Mouse (Mus musculus): ENCODE data around the gene Fnbp1. TPM values are rescaled to one million over a fixed set of nuclear protein-coding genes. Genes with fewer than 3 reads are reported as not detected.

Gene Fnbp1
- total RNA-seq, 2 experiments from 2014 or later = 20.9 to 44.8 TPM

DNA sequence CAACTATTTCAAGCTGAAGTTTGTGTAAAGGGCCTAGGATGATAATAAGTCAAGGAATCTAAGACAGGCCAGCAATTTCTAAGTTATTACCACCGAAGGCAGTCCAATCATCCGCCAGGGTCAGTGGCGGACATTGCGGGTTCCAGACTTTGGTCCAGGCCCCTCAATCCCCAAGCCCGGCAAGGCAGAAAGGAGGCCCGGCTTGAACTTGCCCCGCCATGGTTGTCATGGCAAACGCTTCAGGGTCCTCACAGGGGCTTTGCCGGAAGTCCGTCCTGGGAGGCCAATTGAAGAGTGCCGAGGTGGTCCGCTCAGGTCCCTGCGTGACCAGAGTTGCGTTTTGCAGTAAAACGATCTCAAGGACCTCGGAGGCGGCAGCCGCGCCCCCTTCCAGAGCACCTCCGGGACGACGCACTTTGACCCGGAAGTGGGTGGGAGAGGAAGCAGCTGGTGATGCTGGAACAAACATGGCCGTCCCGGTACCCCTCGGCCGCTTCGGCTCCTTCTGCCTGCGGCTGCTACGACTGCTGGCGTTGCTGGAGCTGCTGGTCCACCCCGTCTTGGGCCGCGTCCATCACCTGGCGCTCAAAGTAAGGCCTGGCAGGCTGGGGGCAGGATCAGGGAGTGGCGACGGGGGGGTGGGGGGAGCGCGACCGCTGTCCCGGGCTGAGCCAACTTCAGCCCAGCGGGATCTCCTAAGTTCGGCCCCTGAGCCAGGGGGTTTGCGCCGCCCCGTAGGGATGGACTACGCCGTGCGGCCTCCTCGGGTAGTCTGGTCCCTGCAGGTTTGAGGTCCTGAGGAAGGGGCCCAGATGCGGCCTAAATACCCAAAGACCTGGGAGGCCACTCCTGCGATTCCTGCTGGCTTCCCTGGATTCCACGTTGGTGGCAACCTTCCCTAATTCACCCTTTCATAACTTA, 10.3 kb upstream of the Fnbp1 start, which contains the start of gene Gpr107:
Gene Gpr107 (plus strand): TSS at position 425 of the 921 bp plus-strand sequence.
- peak; percentile 89 for ATAC-seq (replicated peaks; ENCODE audit: poor library complexity)

DNA sequence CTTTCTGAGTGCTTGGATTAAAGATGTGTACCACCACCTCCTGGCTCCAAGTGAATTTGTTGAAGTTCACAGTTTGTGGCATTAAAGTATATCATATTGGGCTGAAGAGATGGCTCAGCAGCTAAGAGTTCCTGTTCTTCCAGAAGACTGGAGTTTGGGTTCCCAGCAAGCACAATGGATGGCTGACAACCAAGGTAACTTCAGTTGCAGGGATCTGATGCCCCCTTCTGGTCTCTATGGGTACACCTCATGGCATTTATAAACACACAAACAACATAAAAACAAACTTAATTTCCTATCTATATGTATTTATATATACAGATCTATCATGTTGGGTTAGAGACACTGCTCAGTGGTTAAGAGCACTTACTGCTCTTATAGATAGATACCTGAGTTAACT, 9.0 kb upstream of the Fnbp1 start:
- peak; percentile 69 for ATAC-seq (replicated peaks; ENCODE audit: poor library complexity)

DNA sequence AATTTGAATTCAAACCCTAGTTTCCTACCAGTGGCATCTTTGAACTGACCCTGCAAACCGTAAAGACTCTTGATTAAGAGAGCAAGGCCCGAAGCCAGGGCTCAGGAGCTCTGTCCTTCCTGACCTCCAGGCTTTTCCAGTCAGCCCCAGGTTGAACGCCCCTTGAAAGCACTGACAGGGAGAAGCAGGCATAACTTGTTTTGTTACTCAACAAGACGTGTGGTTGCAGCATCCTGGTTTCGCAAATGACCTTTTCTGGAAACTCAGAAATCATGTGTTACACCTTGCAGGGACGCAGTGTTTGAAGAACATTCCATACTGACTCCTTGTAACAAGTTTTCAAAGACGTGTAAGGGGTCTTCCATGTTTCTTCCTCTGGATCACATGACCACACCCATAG, 5.2 kb upstream of the Fnbp1 start:
- peak; percentile 22; the same call in 1 of the 2 replicates for ATAC-seq (replicated peaks; ENCODE audit: poor library complexity)

DNA sequence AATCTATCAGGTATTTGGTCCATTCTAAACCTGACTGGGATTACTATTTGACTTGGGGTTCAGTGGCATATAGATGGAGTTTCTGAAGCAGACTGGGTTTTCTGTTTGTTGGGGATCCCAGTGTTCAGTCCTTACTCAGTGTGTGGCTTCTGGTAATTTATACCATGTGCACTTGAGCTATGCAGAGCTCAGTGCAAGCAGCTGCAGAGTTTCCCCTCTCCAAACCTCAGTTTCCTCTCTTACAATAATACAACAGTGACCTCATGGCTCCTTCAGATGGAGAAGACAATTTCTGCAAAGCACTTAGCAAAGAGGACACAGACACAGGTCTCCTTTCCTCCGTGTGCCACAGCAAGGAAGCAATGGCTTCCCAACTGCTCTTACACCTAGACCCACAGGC, 3.1 kb upstream of the Fnbp1 start:
- 0 out of 2 replicates have a peak, but pooled peaks have one; percentile 12 for ATAC-seq (replicated peaks; ENCODE audit: poor library complexity)

GRCm38 (mm10) chr2:31143768-31144695, 2.2 kb upstream of the Fnbp1 start:
- no peak for ATAC-seq (replicated peaks; ENCODE audit: poor library complexity)

- ATAC-seq (replicated peaks; ENCODE audit: poor library complexity) = peak; percentile 27; the same call in 1 of the 2 replicates
Observed at GRCm38 (mm10) chr2:31143326-31143725, 1.5 kb upstream of the Fnbp1 start.

DNA sequence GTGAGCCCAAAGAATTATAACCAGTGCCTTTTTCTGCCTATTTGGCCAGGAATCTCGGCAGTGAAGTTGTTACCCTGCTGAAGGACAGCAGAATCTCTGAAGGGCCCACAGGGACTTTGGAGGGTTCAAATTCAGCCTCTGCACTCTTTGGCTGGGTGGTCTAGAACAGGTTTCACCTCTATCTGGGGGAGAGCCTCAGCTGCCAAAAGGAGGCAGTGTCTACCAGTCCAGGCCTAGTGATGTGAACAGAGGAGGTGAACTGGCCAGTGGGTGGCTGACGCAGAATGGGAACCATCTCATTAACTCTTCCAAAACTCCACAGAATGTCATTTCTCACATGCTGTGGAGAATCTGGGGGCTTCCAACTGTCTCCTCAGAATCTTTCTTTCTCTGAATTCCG, 697 bp upstream of the Fnbp1 start:
- no peak for ATAC-seq (replicated peaks; ENCODE audit: poor library complexity)

- ATAC-seq (replicated peaks; ENCODE audit: poor library complexity) = no peak
Observed at GRCm38 (mm10) chr2:31141074-31141866, 538 bp downstream of the Fnbp1 start.

GRCm38 (mm10) chr2:31140772-31141073, 1.1 kb downstream of the Fnbp1 start:
- no peak for ATAC-seq (replicated peaks; ENCODE audit: poor library complexity)

- no peak for ATAC-seq (replicated peaks; ENCODE audit: poor library complexity)
Observed at GRCm38 (mm10) chr2:31139991-31140771, 1.6 kb downstream of the Fnbp1 start.

GRCm38 (mm10) chr2:31139174-31139632, 2.6 kb downstream of the Fnbp1 start:
- no peak for ATAC-seq (replicated peaks; ENCODE audit: poor library complexity)

- no peak for ATAC-seq (replicated peaks; ENCODE audit: poor library complexity)
Observed at GRCm38 (mm10) chr2:31137018-31137590, 4.7 kb downstream of the Fnbp1 start.

DNA sequence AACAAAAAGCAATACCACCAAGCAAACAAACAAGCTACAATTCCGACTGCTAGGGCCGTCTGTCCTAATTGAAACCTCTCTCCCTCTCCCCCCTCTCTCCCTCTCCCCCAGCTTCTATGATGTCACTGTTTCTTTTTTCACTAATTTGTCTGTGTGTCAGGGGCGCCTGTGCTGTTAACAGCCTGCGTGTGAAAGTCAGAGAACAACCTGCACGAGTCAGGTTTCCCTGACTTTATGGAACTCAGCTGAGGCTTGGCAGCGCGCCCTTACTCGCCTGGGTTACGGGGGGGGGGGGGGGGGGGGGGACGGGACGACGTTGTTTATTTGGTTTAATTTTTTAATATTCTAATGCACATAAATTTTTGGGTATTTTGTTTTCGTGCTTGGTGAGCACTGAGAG, 5.5 kb downstream of the Fnbp1 start:
- ATAC-seq (replicated peaks; ENCODE audit: poor library complexity) = 0 out of 2 replicates have a peak, but pooled peaks have one; percentile 18

DNA sequence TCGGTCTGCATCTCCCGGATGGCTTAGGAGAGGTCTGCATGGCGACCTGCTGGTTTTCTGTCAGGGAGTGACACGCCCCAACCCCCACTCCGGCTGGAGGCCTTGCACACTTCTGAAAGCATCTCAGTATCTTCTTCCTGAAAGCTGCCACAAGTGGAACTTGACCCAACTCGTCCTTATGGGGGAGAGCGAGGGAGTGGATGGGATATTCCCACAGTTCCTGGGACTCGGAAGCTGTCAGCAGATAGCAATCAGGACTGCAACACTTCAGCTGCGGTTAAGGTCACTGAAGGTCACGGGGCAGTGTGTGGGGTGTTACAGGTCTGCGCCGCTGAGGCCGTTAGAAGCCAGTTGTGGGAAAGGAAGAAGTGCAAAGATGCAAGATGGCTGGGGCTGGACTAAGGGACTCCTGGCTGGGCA, 6.3 kb downstream of the Fnbp1 start:
- ATAC-seq (replicated peaks; ENCODE audit: poor library complexity) = peak; percentile 21; the same call in 1 of the 2 replicates

GRCm38 (mm10) chr2:31133981-31134380, 7.8 kb downstream of the Fnbp1 start:
- ATAC-seq (replicated peaks; ENCODE audit: poor library complexity) = no peak

DNA sequence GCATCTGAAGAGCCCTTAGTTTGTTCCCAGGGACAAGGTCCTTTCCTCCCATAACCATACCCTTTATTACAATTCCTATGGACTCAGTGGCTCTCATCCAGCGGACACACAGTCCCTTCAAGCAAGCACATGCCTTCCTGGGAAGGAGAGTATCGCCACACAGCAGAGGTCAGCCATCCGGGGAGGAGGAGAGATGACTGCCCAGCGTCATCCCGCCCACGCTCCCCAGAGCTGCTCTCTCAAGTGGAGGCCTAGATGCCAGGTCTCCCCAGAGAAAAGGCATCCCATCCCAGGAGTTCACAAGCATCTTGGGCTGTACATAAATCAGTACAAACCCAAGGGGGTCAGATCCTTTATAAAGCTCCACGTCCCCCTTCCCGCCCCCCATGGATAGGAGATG, 9.1 kb downstream of the Fnbp1 start:
- no peak for ATAC-seq (replicated peaks; ENCODE audit: poor library complexity)

GRCm38 (mm10) chr2:31130815-31131299, 11.0 kb downstream of the Fnbp1 start:
- ATAC-seq (replicated peaks; ENCODE audit: poor library complexity) = peak; percentile 50

- no peak for ATAC-seq (replicated peaks; ENCODE audit: poor library complexity)
Observed at GRCm38 (mm10) chr2:31129742-31130518, 11.9 kb downstream of the Fnbp1 start.

Measured in megakaryocyte progenitor cell, adult 5-6 weeks (primary cell).